Mouse (Mus musculus) C2C12 (cell line): Measurements from ENCODE around the gene Kat6b.

Experiments
- CEBPB ChIP-seq: IDR thresholded peaks from one replicate; pipeline ENCODE4 v1.6.1; 2011; ENCODE audit warnings: low read depth, mild to moderate bottlenecking, control low read depth, moderate library complexity
- CTCF ChIP-seq: IDR thresholded peaks from one replicate; pipeline ENCODE4 v1.5.1; 2011; ENCODE audit not compliant: control insufficient read depth, insufficient read depth, insufficient read length

- TF ChIP-seq CTCF (no peak), CEBPB (no peak)
These were observed 121.7 kb downstream of the Kat6b start for GRCm38 (mm10) chr14:21602937-21603336.
